Mouse (Mus musculus) midbrain, embryonic 13.5 days (tissue): ENCODE results near the gene Pik3r2. TPM values are rescaled to one million over a fixed set of nuclear protein-coding genes. Genes with fewer than 3 reads are reported as not detected.

ENCODE experiments used
- ATAC-seq: fragments of 200-750 bp; cut with Nextera tagmentation; 2 replicates; pipeline ENCODE4 v1.8.0; 2017; ENCODE audit warnings: mild to moderate bottlenecking, moderate TSS enrichment, moderate library complexity
- H3K27ac ChIP-seq: fragments of 300-500 bp; sonication (generic); 2 replicates; pipeline ENCODE4 v1.5.1; 2015; ENCODE audit warnings: inconsistent platforms, mild to moderate bottlenecking, moderate library complexity
- H3K27me3 ChIP-seq: fragments of 300-500 bp; sonication (generic); 2 replicates; pipeline ENCODE4 v1.6.1; 2015; ENCODE audit warnings: mild to moderate bottlenecking, inconsistent platforms
- H3K36me3 ChIP-seq: fragments of 300-500 bp; sonication (generic); 2 replicates; pipeline ENCODE4 v1.6.1; 2015; ENCODE audit warnings: mild to moderate bottlenecking, inconsistent platforms
- H3K4me1 ChIP-seq: fragments of 300-500 bp; sonication (generic); replicated peaks from 2 replicates; pipeline ENCODE4 v1.6.1; 2015; ENCODE audit warnings: inconsistent platforms
- H3K4me2 ChIP-seq: fragments of 300-500 bp; sonication (generic); replicated peaks from 2 replicates; pipeline ENCODE4 v1.6.1; 2015; ENCODE audit warnings: moderate library complexity, mild to moderate bottlenecking, inconsistent platforms
- H3K4me3 ChIP-seq: fragments of 300-500 bp; sonication (generic); replicated peaks from 2 replicates; pipeline ENCODE4 v1.5.1; 2015; ENCODE audit warnings: mild to moderate bottlenecking, inconsistent platforms
- H3K9ac ChIP-seq: fragments of 300-500 bp; sonication (generic); replicated peaks from 2 replicates; pipeline ENCODE4 v1.6.1; 2015; ENCODE audit warnings: mild to moderate bottlenecking, inconsistent platforms
- H3K9me3 ChIP-seq: fragments of 300-500 bp; sonication (generic); 2 replicates; pipeline ENCODE4 v1.6.1; 2016; ENCODE audit warnings: mild to moderate bottlenecking, inconsistent platforms
- WGBS: fragments of 180-500 bp; shearing (Covaris S2); methylation state at CpG from one replicate; pipeline ENCODE4 v1.1.7; 2015; 5-methylcytosine and 5-hydroxymethylcytosine counted together
- polyA plus RNA-seq: library from polyadenylated mRNA; unstranded; fragments of >200 nt; fragmentation: Nextera tagmentation; extraction: Ambion mirVana; gene quantifications from 2 replicates; pipeline ENCODE4 v1.2.1, GENCODE M21; 2015

Pik3r2 gene
- polyA plus RNA-seq, 1 experiment from 2014 or later, result 87.2 TPM

DNA sequence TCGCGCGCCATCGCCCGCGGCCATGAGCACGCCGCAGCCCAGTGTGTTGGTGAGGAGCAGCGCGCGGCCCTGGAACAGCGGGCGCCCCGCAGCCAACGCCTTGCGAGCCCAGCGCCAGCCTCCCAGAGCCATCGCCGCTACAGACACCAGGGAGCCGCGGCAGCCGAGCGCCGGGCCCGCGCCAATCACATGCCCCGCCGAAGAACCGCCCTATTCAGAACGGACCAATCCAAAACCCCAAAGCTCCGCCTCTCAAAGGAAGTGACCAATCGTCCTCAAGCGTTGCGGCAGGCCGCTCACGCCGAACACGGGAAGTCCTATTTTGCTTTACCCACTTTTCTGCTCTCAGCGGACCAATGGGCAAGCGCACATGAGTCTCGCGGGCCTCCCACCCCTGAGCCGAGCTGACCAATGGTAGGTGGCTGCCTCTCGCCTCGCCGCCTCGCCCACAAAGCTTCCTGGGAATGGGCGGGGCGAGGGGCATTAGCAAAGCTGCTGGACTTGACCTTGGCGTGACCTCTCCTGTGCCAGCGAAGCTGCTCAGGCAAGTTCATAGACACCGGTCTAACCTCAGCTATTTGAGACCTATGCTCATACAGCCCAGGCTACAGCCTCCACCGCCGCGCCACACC, 15.6 kb downstream of the Pik3r2 start, which contains the start of gene Mpv17l2:
TSS of gene Mpv17l2 (minus strand) at position 172 of the 632 bp plus-strand sequence.
- ATAC-seq, result peak; percentile 96
- H3K9ac ChIP-seq, result peak within 1 kb of the TSS; percentile 88
- H3K27ac ChIP-seq, result peak within 1 kb of the TSS; percentile 80
- peaks cover 45% of the 10 kb centered on the region for H3K4me1 ChIP-seq
- peaks cover 3% of the 10 kb centered on the region; the same call in 1 of the 2 replicates for H3K27me3 ChIP-seq
- peak within 1 kb of the TSS; percentile 99 for H3K4me2 ChIP-seq
- peak within 1 kb of the TSS; percentile 73 for H3K4me3 ChIP-seq
- H3K36me3 ChIP-seq, result peaks cover 35% of the 10 kb centered on the region
- under 1% methylated on average over 55 of the region's 55 CpGs for WGBS
- H3K9me3 ChIP-seq, result no peaks in the 10 kb centered on the region

DNA sequence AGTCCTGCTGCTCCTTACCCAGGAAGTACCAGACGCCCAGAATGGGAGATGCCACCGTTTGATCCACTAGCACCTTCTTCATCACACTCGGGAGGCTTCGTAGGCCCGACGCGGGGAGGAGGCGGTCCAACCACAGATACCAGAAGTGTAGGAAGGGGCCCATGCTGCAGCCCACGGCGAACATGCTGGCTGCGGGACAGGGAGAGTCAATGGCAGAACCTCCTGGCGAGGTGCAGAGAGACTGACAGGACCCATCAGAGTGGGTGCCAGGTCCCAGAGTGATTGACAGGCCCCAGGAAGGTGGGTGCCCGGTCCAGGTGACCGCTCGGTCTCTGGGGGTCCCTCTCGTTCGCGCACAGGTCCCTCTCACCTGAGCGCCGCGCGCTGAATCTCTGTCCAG, 16.2 kb downstream of the Pik3r2 start:
- peaks cover 48% of the 10 kb centered on the region for H3K4me1 ChIP-seq
- H3K9me3 ChIP-seq, result no peaks in the 10 kb centered on the region
- no peak for ATAC-seq
- H3K27ac ChIP-seq, result peak overlapping the region; percentile 80
- peaks cover 35% of the 10 kb centered on the region for H3K36me3 ChIP-seq
- no peaks in the 10 kb centered on the region for H3K27me3 ChIP-seq
- peak overlapping the region; percentile 99 for H3K4me2 ChIP-seq
- peak overlapping the region; percentile 88 for H3K9ac ChIP-seq
- H3K4me3 ChIP-seq, result peak overlapping the region; percentile 73
- WGBS, result 1% methylated on average over 22 of the region's 22 CpGs

DNA sequence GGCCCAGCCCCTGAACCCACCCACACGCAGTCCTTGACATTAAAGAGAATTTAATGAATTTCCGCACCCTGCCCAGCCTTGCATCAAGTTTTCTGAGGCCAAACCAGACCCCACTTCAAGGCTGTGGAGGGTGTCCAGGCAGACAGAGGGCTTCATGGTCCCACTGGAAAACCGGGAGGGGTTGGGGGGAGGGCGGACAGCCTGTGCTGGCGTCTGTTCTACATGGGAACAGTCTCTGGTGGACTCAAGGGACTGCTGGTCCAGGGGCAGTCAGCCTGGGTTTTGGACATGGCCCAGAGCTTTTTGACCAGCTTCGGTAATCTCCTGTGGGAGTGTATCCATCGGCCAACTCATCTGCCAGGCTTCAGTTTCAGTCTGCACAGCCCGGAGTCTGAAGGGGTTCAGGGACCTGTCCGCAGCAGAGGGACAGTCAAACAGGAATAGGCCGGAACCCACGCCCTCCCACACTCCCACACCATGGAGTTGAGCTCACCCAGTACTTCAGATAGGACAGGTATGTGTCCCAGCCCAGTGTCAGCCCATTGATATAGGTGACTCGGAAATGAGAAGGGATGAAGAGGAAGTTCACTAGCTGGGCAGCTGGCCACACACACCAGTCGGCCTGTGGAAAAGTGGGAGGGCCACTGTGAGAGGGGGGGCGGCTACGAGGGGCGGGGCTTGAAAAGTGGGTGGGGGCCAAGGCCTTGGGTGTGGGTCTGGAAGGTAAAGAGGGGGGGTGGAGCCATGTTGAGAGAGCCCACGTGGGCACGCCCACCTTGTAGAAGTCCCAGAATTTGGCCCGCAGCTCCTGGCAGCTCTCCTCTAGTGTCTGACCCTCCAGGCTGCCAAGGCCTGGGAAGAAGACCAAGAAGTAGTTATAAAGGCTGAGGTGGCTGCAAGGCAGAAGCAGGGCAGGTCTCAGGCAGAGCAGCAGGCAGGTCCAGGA, 17.6 kb downstream of the Pik3r2 start:
- H3K27me3 ChIP-seq, result no peaks in the 10 kb centered on the region
- no peaks in the 10 kb centered on the region for H3K9me3 ChIP-seq
- peaks cover 32% of the 10 kb centered on the region for H3K36me3 ChIP-seq
- WGBS, result 73% methylated on average over 19 of the region's 19 CpGs
- no peak for ATAC-seq
- H3K27ac ChIP-seq, result no peak overlapping the region; the same call in 1 of the 2 replicates
- no peak overlapping the region for H3K4me3 ChIP-seq
- peaks cover 53% of the 10 kb centered on the region for H3K4me1 ChIP-seq
- H3K4me2 ChIP-seq, result peak overlapping the region; percentile 99
- 0 out of 2 replicates have a peak overlapping the region, but pooled peaks have one; percentile 28 for H3K9ac ChIP-seq

DNA sequence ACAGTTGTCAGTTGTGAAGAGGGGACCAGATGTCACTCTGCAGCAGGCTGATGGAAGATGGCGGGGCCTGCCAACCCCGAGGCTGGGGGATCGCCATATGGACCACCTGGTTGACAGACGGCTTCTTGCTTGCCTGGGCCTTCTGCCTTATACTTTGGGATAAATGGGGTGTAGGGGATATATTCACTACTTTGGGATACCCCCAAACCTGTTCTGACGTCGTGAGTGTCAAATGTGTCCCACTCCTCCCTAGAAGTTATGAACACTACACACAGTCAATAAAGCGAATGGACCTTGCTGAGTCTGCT, 18.3 kb downstream of the Pik3r2 start:
- Histone ChIP-seq H3K9me3 (no peaks in the 10 kb centered on the region), H3K4me2 (no peak overlapping the region), H3K36me3 (peaks cover 32% of the 10 kb centered on the region), H3K9ac (no peak overlapping the region), H3K27me3 (no peaks in the 10 kb centered on the region), H3K4me1 (peaks cover 53% of the 10 kb centered on the region), H3K4me3 (no peak overlapping the region), H3K27ac (no peak overlapping the region)
- 88% methylated on average over 7 of the region's 7 CpGs for WGBS
- ATAC-seq, result no peak

DNA sequence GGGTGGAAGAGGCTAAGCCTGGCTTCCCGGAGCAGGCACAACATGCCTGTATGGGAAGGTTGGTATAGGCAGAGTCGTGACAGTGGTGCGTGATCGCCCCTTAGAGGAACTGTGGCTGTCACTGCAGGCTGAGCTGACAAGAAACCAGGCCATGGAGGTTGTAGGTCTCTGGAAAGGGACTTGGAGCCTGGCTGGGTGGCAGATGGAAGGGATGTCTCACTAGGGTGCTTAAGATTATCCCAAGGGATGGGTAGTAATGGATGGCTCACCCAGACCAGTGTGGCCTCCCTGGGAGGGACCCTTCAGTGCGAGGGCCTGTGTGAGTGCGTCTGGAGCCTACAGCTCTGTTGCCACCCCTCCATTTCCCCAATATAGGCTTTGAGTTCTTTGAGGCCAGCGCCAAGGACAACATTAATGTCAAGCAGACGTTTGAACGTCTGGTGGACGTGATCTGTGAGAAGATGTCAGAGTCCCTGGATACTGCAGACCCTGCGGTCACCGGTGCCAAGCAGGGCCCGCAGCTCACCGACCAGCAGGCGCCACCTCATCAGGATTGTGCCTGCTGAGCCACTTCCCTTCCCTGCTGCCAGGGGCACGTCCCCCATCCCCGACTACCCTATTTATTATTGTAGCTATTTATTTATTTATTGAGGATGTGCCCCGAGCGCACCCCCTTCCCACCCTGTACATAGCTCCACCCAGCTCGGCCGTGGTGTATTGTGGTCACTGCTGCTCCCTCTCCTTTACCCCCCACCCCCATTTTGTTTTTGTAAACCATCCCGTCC, 18.8 kb downstream of the Pik3r2 start:
- Histone ChIP-seq H3K4me1 (peaks cover 53% of the 10 kb centered on the region), H3K4me2 (no peak overlapping the region), H3K36me3 (peaks cover 32% of the 10 kb centered on the region), H3K27ac (no peak overlapping the region), H3K4me3 (no peak overlapping the region), H3K9ac (no peak overlapping the region; the same call in 1 of the 2 replicates), H3K27me3 (no peaks in the 10 kb centered on the region), H3K9me3 (no peaks in the 10 kb centered on the region)
- 69% methylated on average over 22 of the region's 22 CpGs for WGBS
- no peak for ATAC-seq

DNA sequence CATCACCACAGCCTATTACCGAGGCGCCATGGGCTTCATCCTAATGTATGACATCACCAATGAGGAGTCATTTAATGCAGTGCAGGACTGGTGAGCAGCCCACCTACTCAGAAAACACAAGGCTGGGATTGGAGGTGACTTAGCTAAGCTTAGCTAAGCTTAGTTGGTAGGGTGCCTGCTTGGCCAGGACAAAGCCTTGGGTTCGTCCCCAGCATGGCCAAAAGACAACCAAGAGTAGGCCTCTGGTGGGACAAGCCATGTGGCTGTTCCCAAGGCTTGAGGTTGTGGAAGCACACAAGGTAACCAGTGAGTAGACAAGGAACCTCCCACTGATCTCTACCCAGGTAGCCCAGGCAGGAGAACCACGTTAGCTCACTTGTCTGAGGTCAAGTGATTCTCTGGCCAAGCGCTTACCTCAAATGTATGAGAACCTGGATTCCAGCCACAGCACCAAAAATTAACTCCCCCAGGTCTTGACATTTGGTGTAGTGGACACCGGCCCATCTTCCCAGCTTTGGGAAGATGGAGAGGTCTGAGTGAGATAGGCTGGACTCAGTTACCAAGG, 20.0 kb downstream of the Pik3r2 start:
- H3K4me3 ChIP-seq, result no peak overlapping the region
- H3K27ac ChIP-seq, result no peak overlapping the region
- 87% methylated on average over 6 of the region's 6 CpGs for WGBS
- H3K27me3 ChIP-seq, result no peaks in the 10 kb centered on the region
- H3K9me3 ChIP-seq, result no peaks in the 10 kb centered on the region
- no peak overlapping the region for H3K9ac ChIP-seq
- peaks cover 52% of the 10 kb centered on the region for H3K4me1 ChIP-seq
- no peak for ATAC-seq
- H3K4me2 ChIP-seq, result no peak overlapping the region
- peaks cover 32% of the 10 kb centered on the region for H3K36me3 ChIP-seq

DNA sequence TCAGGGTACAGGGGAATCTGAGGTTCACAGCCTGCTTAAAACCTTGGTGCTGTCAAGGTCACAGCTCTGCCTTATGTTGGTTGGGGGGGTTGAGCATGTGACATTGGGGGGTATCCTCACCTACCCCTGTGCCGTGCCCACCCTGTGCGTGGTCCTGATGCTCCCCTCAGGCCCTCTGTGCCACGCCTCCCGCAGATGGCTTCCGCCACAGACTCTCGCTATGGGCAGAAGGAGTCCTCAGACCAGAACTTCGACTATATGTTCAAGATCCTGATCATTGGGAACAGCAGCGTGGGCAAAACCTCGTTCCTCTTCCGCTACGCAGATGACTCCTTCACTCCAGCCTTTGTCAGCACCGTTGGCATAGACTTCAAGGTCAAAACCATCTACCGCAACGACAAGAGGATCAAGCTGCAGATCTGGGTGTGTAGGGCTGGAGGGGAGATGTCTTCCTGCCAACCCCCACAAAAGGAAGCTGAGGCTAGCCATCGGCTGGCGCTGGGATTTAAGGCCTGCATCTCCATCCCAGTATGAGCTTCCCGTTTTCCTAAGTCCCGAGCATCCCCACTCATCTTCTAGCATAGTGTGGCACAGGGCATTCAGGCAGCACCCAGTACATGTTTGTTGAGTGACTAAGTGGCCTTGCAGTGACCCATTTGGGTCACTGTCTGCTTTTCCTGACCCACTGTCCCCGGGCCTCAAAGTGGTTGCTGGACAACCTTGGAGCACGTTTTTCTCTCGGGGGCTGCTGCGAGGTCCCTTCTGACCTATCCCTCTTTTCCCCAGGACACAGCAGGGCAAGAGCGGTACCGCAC, 20.6 kb downstream of the Pik3r2 start:
- peaks cover 47% of the 10 kb centered on the region for H3K4me1 ChIP-seq
- peak overlapping the region; percentile 84 for H3K9ac ChIP-seq
- H3K4me2 ChIP-seq, result peak overlapping the region; percentile 93
- no peaks in the 10 kb centered on the region for H3K9me3 ChIP-seq
- H3K27me3 ChIP-seq, result no peaks in the 10 kb centered on the region
- peak overlapping the region; percentile 79 for H3K4me3 ChIP-seq
- no peak overlapping the region for H3K27ac ChIP-seq
- H3K36me3 ChIP-seq, result peaks cover 32% of the 10 kb centered on the region
- ATAC-seq, result no peak
- 85% methylated on average over 24 of the region's 24 CpGs for WGBS

GRCm38 (mm10) chr8:70754871-70755660, 21.4 kb downstream of the Pik3r2 start:
- Histone ChIP-seq H3K27ac (peak overlapping the region; percentile 92), H3K9ac (peak overlapping the region; percentile 84), H3K36me3 (peaks cover 32% of the 10 kb centered on the region), H3K9me3 (no peaks in the 10 kb centered on the region), H3K4me2 (peak overlapping the region; percentile 93), H3K4me3 (peak overlapping the region; percentile 79), H3K4me1 (peaks cover 42% of the 10 kb centered on the region), H3K27me3 (no peaks in the 10 kb centered on the region)
- ATAC-seq, result peak; percentile 43
- WGBS, result 15% methylated on average over 50 of the region's 50 CpGs

DNA sequence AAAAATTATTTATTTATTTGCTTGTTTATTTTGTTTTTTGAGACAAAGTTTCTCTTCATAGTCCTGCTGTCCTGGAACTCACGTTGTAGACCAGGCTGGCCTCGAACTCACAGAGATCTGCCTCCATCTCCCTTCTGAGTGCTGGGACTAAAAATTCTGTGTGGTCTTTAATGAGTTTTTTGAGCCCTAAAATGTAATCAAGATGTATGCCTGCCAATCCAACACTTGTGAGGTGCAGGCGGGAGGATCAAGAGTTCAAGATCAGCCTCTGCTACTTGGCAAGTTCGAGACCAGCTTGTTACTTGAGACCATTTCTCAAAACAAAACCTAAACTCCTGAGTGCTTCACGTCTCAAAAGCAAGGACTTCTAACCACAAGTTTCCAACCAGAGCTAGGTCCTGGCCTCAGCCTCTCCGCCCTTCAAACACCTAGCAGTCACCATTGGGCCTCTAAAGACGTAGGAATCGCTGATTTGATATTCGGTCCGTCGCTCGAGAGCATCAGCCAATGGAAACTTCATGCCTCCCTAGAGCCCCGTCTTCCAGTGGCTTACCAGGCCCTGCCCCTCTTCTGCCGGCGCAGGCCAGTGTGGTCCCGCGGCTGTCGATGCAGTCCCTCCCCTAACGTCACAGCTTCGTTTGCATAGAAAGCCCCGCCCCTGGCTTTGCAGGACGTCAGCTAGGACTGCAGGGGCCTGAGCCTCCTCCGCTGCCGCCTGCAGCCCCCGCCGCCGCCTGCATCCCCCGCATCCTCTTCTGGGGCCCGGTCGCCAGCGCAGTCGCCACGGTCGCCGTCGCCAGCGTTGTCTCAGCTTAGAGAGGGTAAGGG, 22.3 kb downstream of the Pik3r2 start, which contains the start of gene Rab3a:
TSS of gene Rab3a (plus strand) at position 637 of the 828 bp plus-strand sequence.
- Histone ChIP-seq H3K27me3 (peaks cover under 1% of the 10 kb centered on the region; the same call in 1 of the 2 replicates), H3K9ac (peak within 1 kb of the TSS; percentile 84), H3K36me3 (peaks cover 31% of the 10 kb centered on the region), H3K4me2 (peak within 1 kb of the TSS; percentile 93), H3K27ac (peak within 1 kb of the TSS; percentile 92), H3K4me3 (peak within 1 kb of the TSS; percentile 79), H3K4me1 (peaks cover 34% of the 10 kb centered on the region), H3K9me3 (no peaks in the 10 kb centered on the region)
- peak; percentile 98 for ATAC-seq
- WGBS, result 9% methylated on average over 37 of the region's 37 CpGs
